Mouse (Mus musculus) embryonic facial prominence, embryonic 11.5 days (tissue): Measurements from ENCODE around the gene Tprn. TPM values are rescaled to one million over a fixed set of nuclear protein-coding genes. Genes with fewer than 3 reads are reported as not detected.

ENCODE experiments used
- ATAC-seq: fragments of 200-750 bp; cut with Nextera tagmentation; replicated peaks from 2 replicates; pipeline ENCODE4 v1.8.0; 2017; ENCODE audit warnings: low read depth; ENCODE audit not compliant: insufficient number of reproducible peaks, low FRiP score, low TSS enrichment
- DNase-seq: peaks from one replicate; pipeline ENCODE4 v3.0.0-alpha.2; 2015; ENCODE audit warnings: low spot score
- H3K27ac ChIP-seq: fragments of 300-500 bp; sonication (generic); replicated peaks from 2 replicates; pipeline ENCODE4 v1.5.1; 2014; ENCODE audit warnings: mild to moderate bottlenecking, low read depth, low read length, control low read depth
- H3K27me3 ChIP-seq: fragments of 300-500 bp; sonication (generic); 2 replicates; pipeline ENCODE4 v1.6.1; 2014; ENCODE audit warnings: mild to moderate bottlenecking, low read length, moderate library complexity, mixed read lengths; ENCODE audit not compliant: control insufficient read depth, insufficient read depth
- H3K36me3 ChIP-seq: fragments of 300-500 bp; sonication (generic); replicated peaks from 2 replicates; pipeline ENCODE4 v1.6.1; 2014; ENCODE audit warnings: low read depth, mild to moderate bottlenecking, low read length, moderate library complexity, mixed read lengths; ENCODE audit not compliant: control insufficient read depth, insufficient read depth
- H3K4me1 ChIP-seq: fragments of 300-500 bp; sonication (generic); 2 replicates; pipeline ENCODE4 v1.6.1; 2014; ENCODE audit warnings: low read length, mixed read lengths; ENCODE audit not compliant: control insufficient read depth, insufficient read depth
- H3K4me2 ChIP-seq: fragments of 300-500 bp; sonication (generic); 2 replicates; pipeline ENCODE4 v1.6.1; 2014; ENCODE audit warnings: low read depth, mild to moderate bottlenecking, control low read depth, low read length, moderate library complexity
- H3K4me3 ChIP-seq: fragments of 300-500 bp; sonication (generic); 2 replicates; pipeline ENCODE4 v1.5.1; 2014; ENCODE audit warnings: low read depth, low read length, control low read depth
- H3K9ac ChIP-seq: fragments of 300-500 bp; sonication (generic); replicated peaks from 2 replicates; pipeline ENCODE4 v1.6.1; 2014; ENCODE audit warnings: mild to moderate bottlenecking, control low read depth, low read length
- H3K9me3 ChIP-seq: fragments of 300-500 bp; sonication (generic); replicated peaks from 2 replicates; pipeline ENCODE4 v1.6.1; 2016; ENCODE audit warnings: mild to moderate bottlenecking, low read length, inconsistent platforms, mixed read lengths; ENCODE audit not compliant: control insufficient read depth
- WGBS: fragments of 180-500 bp; shearing (Covaris S2); extraction: QIAGEN DNeasy Blood & Tissue Kit; methylation state at CpG from one replicate; pipeline ENCODE4 v1.1.7; 2014; 5-methylcytosine and 5-hydroxymethylcytosine counted together
- polyA plus RNA-seq: library from polyadenylated mRNA; unstranded; fragments of >200 nt; fragmentation: Nextera tagmentation; extraction: Ambion mirVana; gene quantifications from 2 replicates; pipeline ENCODE4 v1.2.1, GENCODE M21; 2014

Gene Tprn
- polyA plus RNA-seq, 1 experiment from 2014 or later: 4.3 TPM

DNA sequence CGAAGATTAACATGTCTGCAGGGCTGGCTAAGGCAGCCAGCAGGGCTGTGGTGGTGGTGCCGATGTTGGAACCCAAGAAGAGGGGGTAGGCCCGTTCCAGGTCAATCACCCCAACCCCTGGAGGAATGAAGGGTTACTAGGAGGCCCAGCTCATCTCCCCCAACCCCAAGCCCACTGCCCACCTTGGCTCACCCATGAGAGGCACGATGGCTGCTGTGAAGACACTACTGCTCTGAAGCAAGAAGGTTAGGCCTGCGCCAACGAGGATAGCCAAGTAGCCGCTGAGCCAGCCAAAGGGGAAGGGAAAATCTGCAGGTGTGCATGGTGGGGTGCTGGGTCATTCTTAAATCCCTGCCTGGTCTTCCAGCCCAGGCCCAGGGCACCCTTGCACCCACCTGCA, 31.8 kb upstream of the Tprn start:
- Histone ChIP-seq H3K4me2 (no peak overlapping the region), H3K9ac (no peak overlapping the region), H3K4me3 (no peak overlapping the region), H3K27me3 (no peaks in the 10 kb centered on the region), H3K27ac (no peak overlapping the region), H3K4me1 (peaks cover 2% of the 10 kb centered on the region; the same call in 1 of the 2 replicates), H3K9me3 (no peaks in the 10 kb centered on the region), H3K36me3 (no peaks in the 10 kb centered on the region)
- ATAC-seq (no peak), DNase-seq (no peak)
- 91% methylated on average over 7 of the region's 7 CpGs for WGBS

DNA sequence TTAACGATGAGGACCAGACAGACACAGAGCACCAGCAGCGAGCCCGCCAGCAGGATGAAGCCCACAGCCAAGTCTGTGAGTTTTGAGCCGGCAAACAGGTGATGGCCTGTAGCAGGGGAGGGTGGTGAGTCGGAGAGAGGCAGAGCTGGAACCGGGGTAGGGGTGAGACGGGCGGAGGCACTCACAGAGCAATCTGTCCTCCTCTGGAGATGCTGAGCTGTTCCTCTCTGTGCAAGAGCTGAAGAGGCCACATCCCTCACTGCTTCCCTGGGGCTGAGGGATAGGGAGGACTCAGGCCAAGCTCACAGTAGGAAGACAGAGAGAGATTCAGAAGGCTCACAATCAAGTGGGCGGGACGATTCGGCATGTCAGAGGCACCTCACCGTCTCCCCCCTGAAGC, 31.4 kb upstream of the Tprn start:
- ATAC-seq (no peak), DNase-seq (no peak)
- Histone ChIP-seq H3K9ac (no peak overlapping the region), H3K4me2 (no peak overlapping the region), H3K27ac (no peak overlapping the region), H3K9me3 (no peaks in the 10 kb centered on the region), H3K27me3 (no peaks in the 10 kb centered on the region), H3K4me1 (no peaks in the 10 kb centered on the region), H3K36me3 (no peaks in the 10 kb centered on the region), H3K4me3 (no peak overlapping the region)
- 56% methylated on average over 12 of the region's 12 CpGs for WGBS

DNA sequence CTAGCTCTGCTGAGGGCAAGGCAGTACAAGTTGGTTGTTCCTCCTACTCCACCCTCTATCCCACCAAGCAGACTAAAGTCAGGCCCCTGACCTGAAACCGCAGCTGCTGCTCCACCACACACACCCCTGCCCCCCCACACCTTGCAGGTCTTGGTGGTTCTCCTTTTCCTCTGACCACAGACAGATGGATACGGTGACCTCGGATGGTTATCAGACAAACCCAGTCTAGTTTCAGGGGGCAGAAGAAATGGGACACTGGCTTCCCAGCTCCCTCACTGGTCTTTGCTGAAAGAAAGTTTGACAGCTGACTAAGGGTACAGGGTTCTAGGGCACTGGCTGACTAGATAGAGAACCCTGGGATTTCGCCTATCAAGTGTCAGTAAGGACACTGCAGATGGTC, 29.0 kb upstream of the Tprn start:
- Histone ChIP-seq H3K4me2 (no peak overlapping the region), H3K4me3 (no peak overlapping the region), H3K36me3 (no peaks in the 10 kb centered on the region), H3K27me3 (no peaks in the 10 kb centered on the region), H3K27ac (no peak overlapping the region), H3K9me3 (no peaks in the 10 kb centered on the region), H3K9ac (no peak overlapping the region), H3K4me1 (no peaks in the 10 kb centered on the region)
- DNase-seq: no peak
- WGBS: 79% methylated on average over 4 of the region's 4 CpGs
- ATAC-seq: no peak

DNA sequence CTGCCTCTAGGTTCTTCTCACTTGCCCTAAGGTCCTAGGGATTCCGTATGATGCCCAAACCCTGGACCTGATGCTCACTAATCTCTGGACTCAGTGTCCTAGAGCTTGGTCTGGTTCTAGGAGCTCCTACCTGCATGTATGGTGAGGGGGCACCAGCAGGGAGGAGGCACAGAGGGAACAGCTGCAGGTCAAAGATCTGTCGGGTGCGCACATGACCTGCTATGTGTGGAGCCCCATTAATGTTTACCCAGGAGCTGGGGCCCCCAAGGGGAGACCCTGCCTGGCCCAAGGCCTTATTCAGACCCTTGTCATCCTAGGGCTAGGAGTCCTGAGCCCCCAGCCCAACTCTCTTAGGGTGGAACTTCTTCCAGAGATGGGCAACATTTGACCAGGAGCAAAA, 28.4 kb upstream of the Tprn start, which contains the start of gene Slc34a3:
Gene Slc34a3, minus strand, starts transcription at position 315 of the 400 bp plus-strand sequence.
- Histone ChIP-seq H3K4me3 (no peak within 1 kb of the TSS), H3K4me1 (no peaks in the 10 kb centered on the region), H3K9me3 (no peaks in the 10 kb centered on the region), H3K9ac (no peak within 1 kb of the TSS), H3K27me3 (no peaks in the 10 kb centered on the region), H3K4me2 (no peak within 1 kb of the TSS), H3K27ac (no peak within 1 kb of the TSS), H3K36me3 (no peaks in the 10 kb centered on the region)
- 84% methylated on average over 3 of the region's 3 CpGs for WGBS
- no peak for ATAC-seq
- DNase-seq: no peak

DNA sequence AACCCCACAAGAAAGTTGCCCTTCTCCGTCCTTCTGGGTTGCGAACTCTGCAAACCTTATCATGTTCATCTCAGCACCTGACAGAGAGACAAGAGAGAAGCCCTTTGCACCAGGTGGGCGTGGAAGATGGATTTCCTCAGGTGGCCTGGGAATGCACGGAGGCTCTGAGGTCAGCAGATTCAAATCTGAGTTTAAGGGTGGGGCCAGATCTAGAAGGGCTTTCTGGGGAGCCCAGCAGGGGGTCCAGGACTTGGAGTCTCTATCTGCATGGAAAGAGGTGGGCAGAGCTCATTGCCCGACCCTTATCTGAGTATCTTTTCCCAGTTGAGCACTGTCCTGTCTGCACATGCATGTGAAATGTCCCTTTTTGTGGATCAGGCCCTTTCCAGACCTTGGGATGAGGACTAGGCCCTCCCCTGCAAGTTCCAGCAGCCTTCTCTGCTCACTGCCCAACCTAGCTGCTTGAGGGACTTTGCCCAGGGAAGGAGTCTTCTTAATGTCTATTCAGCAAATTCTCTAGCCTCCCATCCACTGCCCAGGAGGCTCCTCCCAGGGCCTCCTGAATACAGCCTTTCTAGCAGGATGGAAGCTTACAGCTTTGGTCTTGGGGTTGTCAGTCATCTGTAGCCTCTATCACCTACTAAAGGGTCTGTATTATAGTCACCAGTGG, 27.7 kb upstream of the Tprn start:
- Histone ChIP-seq H3K4me3 (no peak overlapping the region), H3K36me3 (no peaks in the 10 kb centered on the region), H3K27me3 (no peaks in the 10 kb centered on the region), H3K27ac (no peak overlapping the region), H3K4me1 (no peaks in the 10 kb centered on the region), H3K9ac (no peak overlapping the region), H3K9me3 (no peaks in the 10 kb centered on the region), H3K4me2 (no peak overlapping the region)
- no peak for DNase-seq
- no peak for ATAC-seq
- WGBS: 66% methylated on average over 5 of the region's 5 CpGs

DNA sequence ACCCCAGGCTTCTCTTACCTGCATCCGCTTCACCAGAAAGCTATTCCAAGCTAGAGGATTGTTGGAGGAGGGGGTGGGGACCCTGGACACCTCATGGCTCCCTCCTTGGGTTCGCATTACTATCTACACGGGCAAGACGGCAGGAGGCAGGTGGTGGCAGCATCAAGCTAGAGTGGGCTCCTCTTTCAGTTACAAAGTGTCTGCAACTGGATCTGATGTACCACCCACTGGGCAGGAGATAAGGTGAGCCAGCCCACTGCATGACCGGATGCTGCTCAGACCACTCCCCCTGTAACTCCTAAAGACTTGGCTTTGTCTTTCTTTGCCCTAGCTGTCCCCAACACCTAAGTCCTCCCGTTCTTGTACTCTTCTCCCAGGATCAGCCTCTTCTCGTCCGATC, 25.8 kb upstream of the Tprn start, which contains the start of gene Rnf224:
Gene Rnf224, minus strand, starts transcription at position 174 of the 400 bp plus-strand sequence.
- Histone ChIP-seq H3K4me1 (peaks cover 4% of the 10 kb centered on the region; the same call in 1 of the 2 replicates), H3K4me2 (no peak within 1 kb of the TSS), H3K36me3 (no peaks in the 10 kb centered on the region), H3K9ac (no peak within 1 kb of the TSS), H3K4me3 (no peak within 1 kb of the TSS), H3K27ac (no peak within 1 kb of the TSS), H3K9me3 (no peaks in the 10 kb centered on the region), H3K27me3 (peaks cover 8% of the 10 kb centered on the region)
- 36% methylated on average over 8 of the region's 8 CpGs for WGBS
- DNase-seq (no peak), ATAC-seq (no peak)

DNA sequence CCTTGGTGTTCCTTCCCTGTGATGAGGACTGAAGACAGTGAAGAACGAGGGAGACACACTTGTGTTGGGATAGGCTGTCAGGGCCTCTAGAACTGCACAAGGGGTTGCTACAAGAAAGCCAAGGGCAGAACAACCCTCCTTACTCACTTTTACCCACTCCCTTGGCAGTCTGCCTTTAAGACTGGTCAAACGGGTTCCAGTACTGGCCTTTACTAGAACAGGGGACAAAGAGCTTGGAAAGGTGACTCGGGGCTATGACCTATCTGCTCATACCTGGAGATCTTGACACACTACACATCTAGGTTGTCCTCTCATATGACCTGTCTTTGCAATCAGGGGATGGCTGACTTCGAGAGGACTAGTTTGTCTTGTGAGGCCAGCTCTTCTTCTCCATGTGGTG, 24.9 kb upstream of the Tprn start:
- H3K4me1 ChIP-seq: peaks cover 7% of the 10 kb centered on the region; the same call in 1 of the 2 replicates
- no peaks in the 10 kb centered on the region for H3K9me3 ChIP-seq
- peaks cover 17% of the 10 kb centered on the region for H3K27me3 ChIP-seq
- WGBS: 67% methylated on average over 4 of the region's 4 CpGs
- no peak overlapping the region for H3K9ac ChIP-seq
- no peak overlapping the region for H3K4me2 ChIP-seq
- H3K4me3 ChIP-seq: no peak overlapping the region
- no peak for DNase-seq
- H3K36me3 ChIP-seq: no peaks in the 10 kb centered on the region
- ATAC-seq: no peak
- H3K27ac ChIP-seq: no peak overlapping the region

DNA sequence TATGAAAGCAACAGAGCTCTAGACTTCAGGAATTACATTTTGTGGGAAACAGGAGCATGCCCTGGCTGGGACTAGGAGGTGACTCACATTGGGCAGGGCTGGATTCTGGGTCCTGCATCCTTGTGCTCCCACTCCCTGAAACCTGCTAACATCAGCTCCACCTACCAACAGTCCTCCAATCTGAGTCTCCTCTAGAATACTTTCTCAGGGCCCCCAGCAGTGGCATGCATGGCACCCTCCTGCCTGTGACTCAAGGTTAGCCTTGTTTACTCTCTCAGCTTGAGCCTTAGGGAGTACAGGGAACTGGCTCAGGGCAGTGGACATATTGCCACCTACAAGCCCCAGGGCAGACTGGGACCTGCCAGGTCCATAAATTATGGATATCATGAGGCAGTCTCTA, 24.3 kb upstream of the Tprn start:
- H3K9me3 ChIP-seq: no peaks in the 10 kb centered on the region
- ATAC-seq (no peak), DNase-seq (no peak)
- peaks cover 23% of the 10 kb centered on the region for H3K27me3 ChIP-seq
- no peak overlapping the region for H3K9ac ChIP-seq
- peaks cover 8% of the 10 kb centered on the region; the same call in 1 of the 2 replicates for H3K4me1 ChIP-seq
- no peaks in the 10 kb centered on the region for H3K36me3 ChIP-seq
- H3K4me2 ChIP-seq: no peak overlapping the region
- no peak overlapping the region for H3K27ac ChIP-seq
- H3K4me3 ChIP-seq: no peak overlapping the region
